Mouse (Mus musculus): ENCODE measurements around the gene D3Ertd254e. TPM values are rescaled to one million over a fixed set of nuclear protein-coding genes. Genes with fewer than 3 reads are reported as not detected.

The D3Ertd254e gene
- polyA plus RNA-seq (2012; ENCODE audit: low replicate concordance), result 0.17 and 0.53 TPM in 2 replicates

DNA sequence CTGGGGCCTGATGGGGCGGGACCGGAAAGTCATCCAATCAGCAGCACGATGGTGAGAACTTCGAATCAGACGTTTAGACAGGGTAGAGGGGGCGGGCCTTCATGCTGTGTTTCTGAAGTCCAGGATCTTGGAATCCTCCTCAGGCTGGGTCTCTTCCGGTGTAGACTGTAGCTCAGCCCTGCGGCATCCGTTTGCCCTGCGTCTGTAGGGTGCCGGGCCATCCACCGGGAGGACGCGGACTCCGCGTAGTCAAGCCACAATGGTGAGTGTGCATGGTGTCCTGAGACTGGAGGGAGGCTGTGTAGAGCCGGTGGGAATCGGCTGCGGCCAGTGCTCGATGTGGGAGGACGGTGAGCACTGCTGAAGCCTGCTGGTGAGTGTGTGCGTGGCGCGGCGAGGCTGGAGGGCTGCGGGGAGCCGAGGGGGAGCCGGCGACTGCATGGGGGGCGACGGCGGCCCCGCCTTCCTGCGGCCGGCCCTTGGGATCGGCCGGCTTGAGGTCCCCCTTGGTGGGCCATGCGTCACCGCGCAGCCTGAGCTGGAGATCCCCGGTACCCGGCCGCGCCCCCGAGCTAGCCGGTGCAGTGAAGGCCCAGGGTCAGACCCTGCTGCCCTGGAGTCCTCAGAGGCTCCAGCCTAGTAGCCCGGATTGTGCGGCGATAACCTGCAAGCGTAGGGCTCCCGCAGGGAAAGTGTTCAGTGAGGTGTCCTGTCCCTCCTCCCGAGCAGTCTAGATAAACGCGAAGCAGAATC lies at the start of gene D3Ertd254e:
Gene D3Ertd254e, plus strand, starts transcription at position 84 of the 753 bp plus-strand sequence.

Other genes starting within 250 kb of the D3Ertd254e start
- gene Dcun1d1, start 213.6 kb upstream of the D3Ertd254e start, polyA plus RNA-seq (2012; ENCODE audit: low replicate concordance), result 0.99 and 11.4 TPM in 2 replicates
- gene Mccc1, start 150.3 kb upstream of the D3Ertd254e start, polyA plus RNA-seq (2012; ENCODE audit: low replicate concordance), result 2.8 and 3.2 TPM in 2 replicates
- not detected in 2 replicates for gene Ccdc144b, start 97.5 kb upstream of the D3Ertd254e start, polyA plus RNA-seq (2012; ENCODE audit: low replicate concordance)
- gene Acad9, start 85.0 kb upstream of the D3Ertd254e start, polyA plus RNA-seq (2012; ENCODE audit: low replicate concordance), result 7.2 and 8.8 TPM in 2 replicates
- gene Qrfpr, start 71.3 kb downstream of the D3Ertd254e start, polyA plus RNA-seq (2012; ENCODE audit: low replicate concordance), result not detected in 2 replicates